Mouse (Mus musculus) spleen, postnatal 0 days (tissue): Measurements from ENCODE around the gene Smarcd1. TPM values are rescaled to one million over a fixed set of nuclear protein-coding genes. Genes with fewer than 3 reads are reported as not detected.

Source experiments
- polyA plus RNA-seq: library from polyadenylated mRNA; unstranded; fragments of >200 nt; fragmentation: Nextera tagmentation; extraction: Ambion mirVana; gene quantifications from 2 replicates; pipeline ENCODE4 v1.2.1, GENCODE M21; 2015

Gene Smarcd1
- 11.6 and 14.5 TPM in 2 replicates for polyA plus RNA-seq

GRCm38 (mm10) chr15:99701999-99702900 is at the start of gene Smarcd1:
TSS of gene Smarcd1 (plus strand) at chr15:99702129.

GRCm38 (mm10) chr15:99670154-99670821 is 31.6 kb upstream of the Smarcd1 start, which contains the start of gene Asic1:
TSS of gene Asic1 (plus strand) at chr15:99670368.

GRCm38 (mm10) chr15:99705440-99706048 is 3.6 kb downstream of the Smarcd1 start, which contains the start of gene Gm17349:
TSS of gene Gm17349 (minus strand) at chr15:99705490.

GRCm38 (mm10) chr15:99717386-99718334 is 15.7 kb downstream of the Smarcd1 start, which contains the start of gene Gpd1:
TSS of gene Gpd1 (plus strand) at chr15:99717515.

GRCm38 (mm10) chr15:99725341-99726155 is 23.6 kb downstream of the Smarcd1 start, which contains the start of gene Cox14:
TSS of gene Cox14 (plus strand) at chr15:99725618.

Other genes with a start within 250 kb of the Smarcd1 start
- 1.4 and 2.2 TPM in 2 replicates for gene Nckap5l, start 244.4 kb upstream of the Smarcd1 start, polyA plus RNA-seq
- gene Bcdin3d, start 227.4 kb upstream of the Smarcd1 start, polyA plus RNA-seq: 7.7 and 8.2 TPM in 2 replicates
- 0.13 TPM in 1 of 2 replicates, not detected in the other for gene Faim2, start 174.0 kb upstream of the Smarcd1 start, polyA plus RNA-seq
- not detected in 2 replicates for gene Aqp2, start 123.1 kb upstream of the Smarcd1 start, polyA plus RNA-seq
- 0.17 and 0.29 TPM in 2 replicates for gene Aqp5, start 111.3 kb upstream of the Smarcd1 start, polyA plus RNA-seq
- gene Aqp6, start 100.7 kb upstream of the Smarcd1 start, polyA plus RNA-seq: not detected in 2 replicates
- gene Racgap1, start 50.5 kb upstream of the Smarcd1 start, polyA plus RNA-seq: 70.4 and 74.5 TPM in 2 replicates
- gene Asic1, start 31.8 kb upstream of the Smarcd1 start, polyA plus RNA-seq: 0.25 and 0.52 TPM in 2 replicates
- not detected in 2 replicates for gene Gm17349, start 3.4 kb downstream of the Smarcd1 start, polyA plus RNA-seq
- 0.19 and 0.33 TPM in 2 replicates for gene Gpd1, start 15.4 kb downstream of the Smarcd1 start, polyA plus RNA-seq
- gene Cox14, start 23.5 kb downstream of the Smarcd1 start, polyA plus RNA-seq: 115 and 136 TPM in 2 replicates
- gene Cers5, start 70.8 kb downstream of the Smarcd1 start, polyA plus RNA-seq: 15.5 and 20.6 TPM in 2 replicates
- gene Lima1, start 173.3 kb downstream of the Smarcd1 start, polyA plus RNA-seq: 8.8 and 11.4 TPM in 2 replicates